Mouse (Mus musculus): Measurements from ENCODE around the gene Gria1.

Gene Gria1

DNA sequence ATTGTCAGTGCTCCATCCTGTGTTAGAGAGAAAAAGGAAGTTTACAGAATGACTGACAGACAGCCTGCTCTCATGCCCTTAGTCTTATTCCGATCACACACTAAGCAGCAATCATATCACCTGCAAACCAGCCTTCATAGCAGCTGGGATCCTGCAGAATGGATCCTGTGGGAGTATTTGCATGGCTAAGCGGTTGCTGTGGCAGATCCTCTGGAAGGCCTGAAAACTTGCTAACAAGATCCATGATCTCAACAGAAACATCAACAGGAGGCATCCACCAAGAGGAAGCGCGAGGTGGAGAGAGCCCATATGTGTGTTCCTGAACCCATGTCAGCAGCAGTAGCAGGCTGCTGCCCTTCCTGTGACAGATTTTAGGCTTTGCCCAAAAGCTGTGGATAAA is 173.0 kb downstream of the Gria1 start:
- DNase-seq = no peak

DNA sequence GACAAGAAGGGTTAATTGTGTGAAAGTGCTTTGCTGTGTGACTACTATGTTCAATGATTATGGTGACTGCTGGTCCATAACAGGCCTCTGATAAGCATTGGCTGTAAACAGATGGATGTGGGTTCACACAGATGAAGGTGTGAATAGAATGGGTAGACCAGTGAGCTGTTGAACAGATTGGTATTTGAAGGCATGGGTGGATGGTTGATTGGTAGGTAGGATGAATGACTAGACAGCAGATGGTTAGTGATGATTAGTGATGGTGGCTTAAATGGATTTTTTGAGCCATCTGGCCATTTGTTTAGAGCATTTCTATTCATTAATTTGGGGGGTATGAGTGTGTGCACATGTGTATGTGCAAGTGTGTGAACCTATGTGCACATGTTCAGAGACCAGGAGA is 173.9 kb downstream of the Gria1 start:
- DNase-seq = no peak

DNA sequence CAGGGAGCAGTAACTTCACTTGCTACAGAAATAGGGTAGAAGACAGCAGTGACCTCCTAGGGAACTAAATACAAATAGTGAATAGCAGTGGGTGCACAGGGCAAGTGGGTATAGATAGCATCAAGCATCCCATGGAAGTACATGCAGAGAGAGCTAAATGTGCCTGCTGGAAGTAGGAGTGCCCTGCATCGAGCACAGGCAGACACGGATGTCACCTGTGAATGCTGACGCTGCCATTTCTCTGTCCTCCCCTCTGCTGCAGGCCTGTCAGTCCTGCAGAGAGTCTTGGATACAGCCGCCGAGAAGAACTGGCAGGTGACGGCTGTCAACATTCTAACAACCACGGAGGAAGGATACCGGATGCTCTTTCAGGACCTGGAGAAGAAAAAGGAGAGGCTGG is 178.2 kb downstream of the Gria1 start:
- no peak for DNase-seq

DNA sequence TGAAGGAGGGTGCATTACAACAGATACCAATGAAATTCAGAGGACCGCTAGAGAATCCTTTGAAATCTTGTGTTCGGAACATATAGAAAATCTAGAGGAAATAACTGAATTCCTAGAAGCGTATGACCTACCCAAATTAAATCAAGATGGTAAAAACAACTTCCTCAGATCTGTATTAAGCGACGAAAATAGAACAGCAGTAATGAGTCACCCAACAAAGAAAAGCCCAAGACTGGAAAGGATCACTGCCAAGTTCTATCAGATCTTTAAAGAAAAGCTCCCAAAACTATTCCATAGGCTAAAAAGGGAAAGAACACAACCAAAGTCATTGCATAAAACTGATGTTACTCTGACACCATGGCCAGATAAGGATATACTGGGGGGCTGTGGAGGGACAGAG is 183.6 kb downstream of the Gria1 start:
- no peak for DNase-seq

DNA sequence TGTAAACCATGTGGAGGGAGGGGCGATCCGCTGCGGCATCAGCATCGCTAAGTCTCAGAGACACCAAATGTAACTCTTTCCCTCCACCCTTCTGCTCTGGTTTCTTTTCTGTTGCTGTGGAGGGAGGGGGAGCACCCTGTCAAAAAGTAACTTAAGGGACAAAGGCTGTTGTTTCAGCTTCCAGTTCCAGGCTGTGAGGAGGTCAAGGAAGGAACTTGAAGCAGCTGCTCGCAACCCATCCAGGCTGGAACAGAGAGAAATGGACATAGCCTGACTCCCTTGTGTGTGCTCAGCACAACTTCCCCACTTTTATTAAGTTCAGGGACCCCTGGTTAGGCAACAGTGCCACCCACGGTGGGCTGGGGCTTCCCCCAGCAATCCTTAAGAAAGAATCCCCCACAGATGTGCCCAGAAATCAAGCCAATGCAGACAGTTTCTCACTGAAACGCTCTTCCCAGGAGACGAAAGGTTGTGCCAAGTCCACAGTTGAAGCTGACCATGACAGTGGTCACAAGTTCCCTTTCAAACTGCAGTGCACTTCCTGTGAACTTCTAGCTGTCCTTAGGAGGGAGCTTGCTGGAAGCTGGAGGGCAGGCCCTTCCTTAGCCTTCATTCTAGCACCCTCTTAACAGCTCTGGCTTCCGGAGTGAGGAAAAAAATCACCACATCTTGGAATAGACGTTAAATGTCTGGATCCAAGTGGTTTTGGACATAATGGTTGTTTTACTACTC is 190.2 kb downstream of the Gria1 start:
- DNase-seq = no peak

DNA sequence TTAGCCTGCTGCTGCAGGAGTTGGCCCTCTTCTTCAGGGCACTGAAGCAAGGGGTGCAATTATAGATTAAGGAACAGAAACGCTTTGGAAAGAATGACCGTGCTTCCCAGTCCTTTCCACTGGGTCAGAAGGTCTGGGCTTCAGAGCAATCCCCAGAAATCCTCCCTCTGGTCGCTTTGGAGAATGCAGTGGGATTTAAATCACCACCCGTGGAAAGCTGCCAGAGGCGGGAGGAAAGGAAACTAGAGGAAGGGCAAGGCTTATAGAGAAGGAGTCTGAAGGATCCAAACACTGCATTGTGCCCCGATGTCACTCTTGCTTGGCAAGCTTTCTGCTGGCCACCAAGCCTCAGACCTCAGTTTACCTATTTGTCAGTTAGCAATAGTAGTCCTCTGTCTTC is 193.2 kb downstream of the Gria1 start:
- DNase-seq = no peak

DNA sequence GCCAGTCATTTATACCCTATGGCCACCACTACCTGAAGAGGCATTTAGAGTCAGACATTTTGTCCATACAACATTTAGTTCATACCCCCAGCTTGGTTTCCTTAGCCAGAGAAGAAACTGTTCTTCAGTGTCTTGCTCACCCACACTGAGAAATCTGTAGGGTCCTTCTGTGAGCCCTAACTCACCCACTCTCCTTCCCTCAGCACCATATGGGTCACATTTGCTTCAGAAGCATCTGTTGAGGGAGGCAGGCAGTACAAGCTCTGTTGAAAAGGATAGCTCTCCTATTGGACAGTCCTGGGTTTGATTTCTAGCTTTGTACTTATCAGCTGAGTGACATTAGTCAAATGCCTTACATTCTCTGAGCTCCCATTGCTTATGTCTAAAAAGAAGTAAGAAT is 196.1 kb downstream of the Gria1 start:
- DNase-seq = no peak

DNA sequence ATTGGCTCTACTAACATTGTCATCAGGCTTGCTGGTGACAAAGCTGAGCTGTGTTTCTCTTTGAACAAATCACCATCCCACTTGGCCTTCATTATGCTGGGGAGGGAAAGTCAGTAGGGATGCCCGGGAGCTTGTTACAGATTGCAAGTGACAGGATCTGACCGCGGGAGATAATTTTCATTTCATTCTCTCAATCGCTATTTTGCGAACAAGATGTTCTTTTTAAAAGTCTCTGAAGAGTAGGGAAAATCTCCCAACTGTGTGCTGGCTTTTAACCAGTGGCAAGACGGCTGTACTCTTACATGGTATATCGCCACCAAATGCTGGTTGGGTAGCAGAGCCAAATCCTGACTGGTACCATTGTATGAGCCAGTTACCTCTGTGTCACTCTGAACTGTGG is 202.9 kb downstream of the Gria1 start:
- no peak for DNase-seq

DNA sequence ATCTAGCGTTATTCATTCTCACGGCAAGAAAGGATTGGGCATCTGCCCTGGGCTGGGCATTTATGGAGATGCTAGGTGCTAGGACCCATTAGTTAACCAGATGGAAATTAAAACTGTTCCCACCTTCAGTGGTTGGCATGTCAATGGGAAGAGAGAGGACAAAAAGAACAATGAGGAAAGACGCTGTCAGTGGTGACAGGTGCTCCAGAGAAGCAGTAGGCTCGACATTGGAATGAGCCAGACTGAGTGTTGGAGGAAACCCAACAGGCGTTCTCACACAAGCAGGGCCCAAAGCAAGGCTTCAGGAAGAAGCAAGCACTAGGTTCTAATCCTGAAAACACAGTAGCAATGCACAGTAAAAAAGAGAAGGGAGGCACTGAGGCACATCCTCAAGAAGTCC is 203.4 kb downstream of the Gria1 start:
- DNase-seq = no peak

DNA sequence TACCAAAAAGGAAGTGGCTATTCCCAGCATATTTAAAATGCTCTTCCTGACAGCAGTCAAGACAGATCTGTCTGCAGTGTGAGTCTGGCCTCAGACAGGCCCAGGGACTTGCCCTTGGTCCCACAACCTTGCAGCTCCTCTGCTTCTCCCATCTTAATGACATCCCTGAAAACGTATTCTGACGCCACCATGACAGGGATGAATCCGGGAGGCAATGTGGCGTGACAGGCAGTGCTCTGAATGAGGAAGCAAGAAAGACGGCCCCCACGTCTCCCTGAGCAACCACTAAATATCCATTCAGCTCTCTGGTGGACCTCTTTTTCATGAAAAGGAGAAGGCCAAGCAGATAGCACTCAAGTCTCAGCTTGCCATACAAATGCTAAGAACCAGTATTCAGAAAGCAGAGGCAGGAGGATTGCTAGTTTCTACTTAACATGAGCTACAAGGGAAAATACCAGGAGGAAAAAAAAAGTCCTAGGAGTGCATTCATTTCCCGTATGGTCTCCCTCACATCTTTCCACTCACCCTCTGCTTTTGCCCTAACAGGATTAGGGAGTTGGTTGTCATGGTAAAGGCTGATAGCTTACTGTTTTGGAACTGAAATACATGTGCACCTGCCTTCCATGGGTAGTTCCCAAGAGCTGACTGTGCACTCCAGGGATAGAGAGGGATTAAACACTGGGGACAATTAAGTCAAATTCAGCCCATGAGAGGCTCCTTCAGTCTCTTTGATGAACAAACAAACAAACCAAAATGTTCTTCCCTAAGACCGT is 211.8 kb downstream of the Gria1 start:
- no peak for DNase-seq

DNA sequence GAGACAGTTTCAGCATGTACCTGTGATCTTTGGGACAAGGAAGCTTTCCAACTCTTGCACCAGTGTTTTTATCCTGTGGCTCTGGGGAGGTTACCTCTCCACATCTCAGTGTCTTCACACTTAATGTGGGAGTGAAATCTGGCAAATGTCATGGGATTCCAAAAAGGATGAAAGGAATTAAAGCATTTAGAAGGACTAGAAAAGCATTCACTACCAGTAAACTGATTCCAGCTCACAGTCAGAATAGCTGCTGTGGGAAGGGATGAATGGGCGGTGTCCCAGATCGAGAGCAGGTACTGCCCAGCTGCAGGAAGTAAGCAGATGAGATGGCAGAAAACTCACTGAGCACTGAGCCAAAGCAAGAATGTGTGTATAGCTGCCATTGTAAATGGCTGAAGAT is 224.3 kb downstream of the Gria1 start:
- no peak for DNase-seq

DNA sequence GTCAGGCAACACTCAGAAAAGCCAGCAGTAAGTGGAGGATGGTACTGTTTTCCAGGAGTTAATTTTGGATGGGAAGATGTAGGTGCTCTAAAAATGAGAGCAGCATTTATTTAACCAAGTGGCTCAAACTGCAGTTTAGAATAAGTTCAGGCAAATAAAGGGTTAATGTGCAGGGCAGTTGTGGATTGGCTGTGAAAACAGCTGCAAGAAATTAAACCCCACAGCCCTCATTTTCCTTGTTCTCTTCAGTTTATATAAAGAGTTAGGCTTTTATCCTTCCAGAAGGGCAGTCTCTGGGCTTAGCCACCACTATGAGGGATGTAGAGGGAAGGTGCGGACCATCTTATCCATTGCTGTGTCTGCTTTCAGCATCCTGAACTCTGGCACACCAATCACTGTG is 225.2 kb downstream of the Gria1 start:
- no peak for DNase-seq

DNA sequence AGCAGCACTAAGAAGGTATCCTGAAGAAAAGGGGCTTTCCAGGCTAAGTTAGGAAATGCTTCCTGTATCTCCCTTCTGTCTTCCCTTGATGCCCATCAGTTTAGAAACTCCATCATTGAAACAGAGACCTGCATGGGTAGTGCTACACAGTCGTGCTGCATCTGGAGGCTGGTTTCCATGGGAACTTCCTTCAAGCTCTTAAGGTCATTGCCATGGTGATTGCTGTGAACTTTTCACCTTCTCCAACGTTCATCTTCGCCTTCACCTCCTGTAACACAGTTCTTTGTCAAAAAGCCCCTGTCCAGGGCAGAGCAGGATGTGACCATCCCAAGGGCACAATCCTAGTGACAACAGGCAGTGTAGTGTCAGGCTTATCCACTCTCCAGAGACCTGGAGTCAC is 228.6 kb downstream of the Gria1 start:
- DNase-seq = no peak

DNA sequence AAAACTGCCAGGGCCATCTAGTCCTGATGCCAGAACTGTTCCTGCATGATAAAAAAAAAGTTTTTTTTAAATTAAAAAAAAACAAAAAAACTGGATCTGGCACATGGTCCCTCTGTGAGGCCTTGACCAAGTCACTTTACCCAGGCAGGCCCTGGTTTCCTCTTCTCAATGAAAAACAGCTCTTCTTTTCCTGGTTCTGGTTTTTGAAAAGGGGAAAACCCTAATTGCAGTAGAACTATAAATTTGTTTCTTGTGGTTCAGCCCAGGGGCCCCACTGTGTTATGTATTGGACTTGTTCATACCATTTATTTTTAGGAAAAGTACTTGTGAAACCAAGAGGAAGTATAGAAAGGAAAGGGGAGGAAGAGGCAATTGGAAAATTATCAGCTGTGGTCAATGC is 232.6 kb downstream of the Gria1 start:
- DNase-seq = no peak

DNA sequence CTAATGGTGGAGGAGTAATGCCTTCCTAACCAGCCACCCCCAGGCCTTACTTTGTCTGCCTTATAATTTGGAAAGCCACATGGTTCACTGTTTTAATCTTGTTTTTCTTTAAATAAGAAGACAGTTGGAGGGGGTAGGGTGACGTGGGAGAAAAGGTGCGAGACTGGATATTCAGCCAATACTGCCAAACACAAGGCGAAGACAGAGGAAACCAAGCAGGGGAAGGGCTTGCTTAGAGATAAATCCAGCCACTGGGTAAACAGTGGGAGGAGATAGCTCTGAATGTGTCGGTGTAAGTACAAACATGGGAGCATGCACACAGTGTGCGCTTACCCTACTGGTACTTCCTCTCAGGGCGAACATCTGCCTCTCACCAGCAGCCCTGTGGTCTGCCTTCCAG is 233.4 kb downstream of the Gria1 start:
- DNase-seq = no peak

DNA sequence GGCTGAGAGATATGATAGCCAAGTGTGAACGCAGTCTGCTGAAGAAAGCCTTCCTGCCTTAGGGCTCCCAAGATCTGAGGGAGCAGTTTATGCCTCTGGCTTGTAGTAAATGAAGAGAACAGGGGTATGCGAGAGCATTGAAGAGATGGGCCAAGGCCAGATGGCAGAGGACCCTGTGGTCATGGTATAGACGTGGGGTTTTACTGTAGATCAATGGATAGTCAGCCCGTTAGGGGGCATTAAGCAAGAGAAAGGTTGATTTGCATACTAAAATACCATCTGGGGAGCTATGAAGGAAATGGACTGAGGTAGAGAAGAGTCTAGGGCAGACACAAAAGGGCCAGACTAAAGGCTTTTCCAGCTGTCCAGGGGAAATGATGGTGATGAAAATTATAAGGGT is 237.7 kb downstream of the Gria1 start:
- DNase-seq = no peak

DNA sequence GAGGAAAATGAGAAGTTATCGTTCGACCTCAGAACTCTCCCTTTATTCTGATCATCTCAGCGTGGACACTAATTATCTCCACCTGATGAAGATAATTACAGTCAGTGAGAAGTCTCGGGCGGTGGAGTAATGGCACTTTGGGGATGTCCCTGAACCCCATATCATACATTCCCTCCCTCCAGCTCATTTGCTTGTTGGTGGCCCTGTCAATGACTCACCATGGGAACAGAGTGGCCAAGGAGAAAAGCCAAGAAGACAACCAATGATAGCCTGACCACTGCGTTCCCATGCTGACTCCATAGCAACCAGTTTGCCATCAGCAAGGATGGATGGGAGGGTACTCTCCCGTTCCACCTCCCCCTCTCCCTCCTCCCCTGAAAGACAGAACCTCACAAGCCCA is 238.9 kb downstream of the Gria1 start:
- DNase-seq = no peak

DNA sequence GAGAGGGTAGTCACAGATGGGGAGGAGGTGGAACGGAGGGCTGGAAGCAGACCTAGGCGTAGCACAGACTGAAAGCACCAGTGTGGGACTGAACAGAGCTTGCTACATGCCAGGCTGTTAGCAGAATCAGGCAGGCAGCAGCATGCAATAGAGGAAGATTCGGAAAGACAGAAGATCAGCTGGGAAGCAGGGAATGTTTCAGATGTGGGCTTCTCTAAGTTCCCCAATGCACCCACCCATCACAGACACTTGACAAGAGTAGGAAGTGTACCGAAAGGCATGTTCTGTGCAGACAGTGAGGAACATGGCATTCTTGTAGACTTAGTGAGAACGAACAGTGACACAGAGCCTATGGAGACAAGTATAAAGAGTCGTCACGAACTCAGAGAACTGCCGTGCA is 260.5 kb downstream of the Gria1 start:
- no peak for DNase-seq

DNA sequence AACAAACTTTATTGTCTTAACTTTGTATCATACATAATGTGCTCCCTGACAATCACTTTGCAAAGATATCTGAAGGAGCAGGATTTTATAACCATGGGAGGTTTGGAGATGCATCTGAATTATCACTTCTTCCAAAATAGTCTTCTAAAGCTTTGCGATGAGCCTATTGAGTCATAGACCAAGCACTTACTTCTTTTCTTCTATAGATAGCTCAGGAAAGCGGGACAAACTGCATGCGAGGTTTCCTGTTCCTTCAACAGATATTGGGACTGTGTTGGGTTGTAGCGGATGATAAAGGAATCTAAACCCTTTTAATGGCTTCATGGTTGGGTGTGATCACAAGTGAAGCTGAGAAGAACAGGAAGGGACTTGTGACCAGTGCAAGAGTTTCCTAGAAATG is 263.5 kb downstream of the Gria1 start:
- DNase-seq = no peak

DNA sequence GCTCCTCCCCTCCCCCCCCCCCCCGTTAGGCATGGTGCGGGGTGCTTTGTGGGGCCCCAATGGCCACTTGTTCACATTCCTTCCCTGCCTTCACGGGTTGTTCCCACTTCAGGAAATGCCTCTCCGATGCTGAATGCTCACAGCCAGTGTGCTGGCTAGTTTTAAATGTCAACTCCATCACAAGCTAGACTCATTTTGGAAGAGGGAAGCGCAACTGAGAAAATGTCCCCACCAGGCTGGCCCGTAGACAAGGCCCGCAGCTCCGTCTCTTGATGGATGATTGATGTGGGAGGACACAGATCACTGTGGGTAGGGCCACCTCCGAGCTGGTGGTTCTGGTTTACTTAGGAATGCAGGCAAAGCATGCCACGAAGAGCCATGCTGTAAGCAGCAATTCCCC is 266.9 kb downstream of the Gria1 start:
- no peak for DNase-seq

DNA sequence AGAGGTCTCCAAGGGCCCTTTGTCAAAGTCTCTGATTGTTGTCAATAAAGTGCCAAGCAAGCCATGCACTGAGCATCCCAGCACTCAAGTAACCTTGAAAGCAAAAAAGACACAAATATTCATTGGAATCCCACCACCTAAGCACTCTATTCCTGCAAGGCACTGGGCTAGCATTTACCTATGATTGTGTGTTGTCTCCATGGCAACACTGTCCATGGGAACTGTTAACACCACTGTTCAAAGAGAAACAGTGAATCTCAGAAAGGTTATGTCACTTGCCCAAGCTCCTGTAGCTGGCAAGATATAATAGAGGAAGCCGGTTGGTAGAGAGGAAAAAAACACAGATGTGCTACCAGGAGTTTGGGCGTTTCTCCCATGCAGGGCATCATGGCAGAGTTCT is 274.9 kb downstream of the Gria1 start:
- no peak for DNase-seq

DNA sequence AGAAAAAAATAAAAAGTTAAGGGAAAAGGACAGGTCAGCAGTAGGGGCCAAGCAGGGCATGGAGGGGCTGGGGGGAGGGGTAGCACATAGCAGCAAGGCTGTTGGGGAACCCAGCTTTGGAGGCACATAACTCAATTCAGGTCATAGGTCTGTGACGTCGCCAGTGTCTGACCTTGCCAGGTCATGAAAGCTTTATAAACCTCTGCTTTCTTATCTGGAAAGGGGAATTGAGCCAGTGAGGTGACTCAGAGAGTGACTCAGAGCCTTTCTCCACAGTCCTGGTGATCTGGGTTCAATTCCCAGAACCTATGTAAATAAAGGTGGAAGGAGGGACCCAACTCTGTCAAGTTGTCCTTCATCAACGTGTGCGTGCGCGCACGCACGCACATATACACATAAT is 286.2 kb downstream of the Gria1 start:
- no peak for DNase-seq

DNA sequence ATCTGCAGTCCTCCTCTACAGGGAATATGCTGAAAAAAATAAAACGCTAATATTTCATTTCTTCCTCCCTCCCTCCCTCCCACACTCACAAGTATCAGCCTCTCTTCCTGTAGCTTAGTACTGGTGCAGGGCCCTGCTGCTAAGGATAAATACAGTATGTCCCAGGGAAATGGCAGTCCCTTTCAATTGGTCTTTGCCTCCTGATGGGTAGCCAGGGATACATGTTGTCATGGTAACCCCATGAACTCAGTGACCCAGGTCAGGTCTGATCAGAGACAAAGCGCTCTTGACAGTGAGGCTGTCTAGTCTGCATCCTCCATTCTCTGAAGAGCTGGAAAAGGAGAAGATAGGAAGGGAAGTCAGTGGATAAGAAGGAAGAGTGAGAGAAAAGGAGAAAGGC is 287.1 kb downstream of the Gria1 start:
- peak; percentile 2 for DNase-seq

DNA sequence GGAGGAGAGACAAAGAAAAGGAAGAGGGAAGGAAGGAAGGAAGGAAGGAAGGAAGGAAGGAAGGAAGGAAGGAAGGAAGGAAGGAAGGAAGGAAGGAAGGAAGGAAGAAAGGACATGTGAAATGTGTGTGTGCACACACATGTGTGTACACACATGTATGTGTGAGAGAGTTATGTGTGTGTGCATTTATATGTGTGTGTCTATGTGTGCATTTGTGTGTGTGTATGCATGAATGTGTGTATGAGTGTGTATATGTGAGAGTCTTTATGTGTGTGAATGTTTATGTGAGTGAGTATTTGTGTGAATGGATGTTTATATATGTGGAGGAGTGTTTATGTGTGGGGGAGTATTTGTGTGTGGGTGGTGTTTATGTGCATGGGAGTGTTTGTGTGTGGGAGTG is 287.5 kb downstream of the Gria1 start:
- DNase-seq = no peak

DNA sequence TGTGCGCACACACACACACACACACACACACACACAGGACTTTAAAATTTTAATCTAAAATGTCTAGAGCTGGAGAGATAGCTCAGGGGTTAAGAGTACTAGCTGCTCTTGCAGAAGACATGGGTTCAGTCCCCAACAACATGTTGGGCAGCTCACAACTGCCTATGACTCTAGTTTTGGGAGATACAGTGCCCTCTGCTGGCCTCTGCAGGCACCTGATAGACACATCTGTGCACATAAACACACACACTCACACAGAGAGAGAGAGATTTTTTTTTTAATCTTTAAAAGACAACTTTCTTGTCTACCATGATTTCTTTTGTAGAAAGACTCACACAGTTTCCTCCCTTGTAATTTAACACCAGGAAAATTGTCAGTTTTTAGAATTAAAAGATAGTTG is 292.4 kb downstream of the Gria1 start:
- DNase-seq = no peak

Data from cerebellum, adult 9-11 months (tissue).